Mouse (Mus musculus) intestine, postnatal 0 days (tissue): ENCODE measurements around the gene Nsl1. TPM values are rescaled to one million over a fixed set of nuclear protein-coding genes. Genes with fewer than 3 reads are reported as not detected.

ENCODE experiments used
- ATAC-seq: fragments of 200-750 bp; cut with Nextera tagmentation; 2 replicates; pipeline ENCODE4 v1.8.0; 2017; ENCODE audit warnings: mild to moderate bottlenecking, moderate TSS enrichment, moderate library complexity
- H3K27ac ChIP-seq: fragments of 300-500 bp; sonication (generic); 2 replicates; pipeline ENCODE4 v1.5.1; 2014; ENCODE audit warnings: mild to moderate bottlenecking, low read depth, low read length, moderate library complexity
- H3K27me3 ChIP-seq: fragments of 300-500 bp; sonication (generic); replicated peaks from 2 replicates; pipeline ENCODE4 v1.6.1; 2014; ENCODE audit warnings: low read length, mixed read lengths; ENCODE audit not compliant: control insufficient read depth, insufficient read depth
- H3K36me3 ChIP-seq: fragments of 300-500 bp; sonication (generic); 2 replicates; pipeline ENCODE4 v1.6.1; 2014; ENCODE audit warnings: mild to moderate bottlenecking, moderate library complexity; ENCODE audit not compliant: control insufficient read depth, insufficient read depth
- H3K4me1 ChIP-seq: fragments of 300-500 bp; sonication (generic); replicated peaks from 2 replicates; pipeline ENCODE4 v1.6.1; 2014; ENCODE audit warnings: antibody characterized with exemption, low read length, mixed read lengths; ENCODE audit not compliant: control insufficient read depth, insufficient read depth
- H3K4me2 ChIP-seq: fragments of 300-500 bp; sonication (generic); replicated peaks from 2 replicates; pipeline ENCODE4 v1.6.1; 2014; ENCODE audit warnings: low read depth, mild to moderate bottlenecking, moderate library complexity
- H3K4me3 ChIP-seq: fragments of 300-500 bp; sonication (generic); 2 replicates; pipeline ENCODE4 v1.5.1; 2014; ENCODE audit warnings: low read depth, low read length
- H3K9ac ChIP-seq: fragments of 300-500 bp; sonication (generic); 2 replicates; pipeline ENCODE4 v1.6.1; 2014; ENCODE audit warnings: mild to moderate bottlenecking, low read depth, low read length
- H3K9me3 ChIP-seq: fragments of 300-500 bp; sonication (generic); 2 replicates; pipeline ENCODE4 v1.6.1; 2016; ENCODE audit warnings: mixed run types; ENCODE audit not compliant: control insufficient read depth
- CTCF ChIP-seq: sonication (generic); IDR thresholded peaks from 2 replicates; pipeline ENCODE4 v1.5.1; 2016; ENCODE audit warnings: low read depth, mild to moderate bottlenecking, control low read depth, antibody characterized with exemption, moderate library complexity
- WGBS: fragments of 180-500 bp; shearing (Covaris S2); extraction: QIAGEN DNeasy Blood & Tissue Kit; methylation state at CpG from one replicate; pipeline ENCODE4 v1.1.7; 2014; 5-methylcytosine and 5-hydroxymethylcytosine counted together
- polyA plus RNA-seq: library from polyadenylated mRNA; unstranded; fragments of >200 nt; fragmentation: Nextera tagmentation; extraction: Ambion mirVana; gene quantifications from 2 replicates; pipeline ENCODE4 v1.2.1, GENCODE M21; 2015

Gene Nsl1
- polyA plus RNA-seq, 1 experiment from 2014 or later, result 3.8 TPM

DNA sequence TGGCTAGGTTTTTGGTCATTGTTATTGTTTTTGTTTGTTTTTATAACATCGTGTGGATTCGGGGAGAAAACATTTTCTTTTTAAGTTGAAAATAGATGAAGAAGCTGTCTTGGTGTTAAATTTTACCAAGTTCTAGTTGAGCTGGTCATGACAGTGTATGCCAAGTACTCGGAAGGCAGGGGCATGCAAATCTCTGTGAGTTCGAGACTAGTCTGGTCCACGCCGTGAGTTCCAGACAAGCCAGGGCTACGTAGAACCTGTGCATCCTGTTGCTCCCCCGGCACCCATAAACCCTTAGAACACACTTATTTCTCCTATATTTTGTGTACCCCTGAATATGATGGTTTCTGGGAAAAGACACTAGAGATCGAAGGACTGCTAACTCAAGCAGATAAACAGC is 888 bp downstream of the Nsl1 start:
- H3K36me3 ChIP-seq, result 0 out of 2 replicates have a peak, but pooled peaks cover 5% of the 10 kb centered on the region
- H3K9me3 ChIP-seq, result no peaks in the 10 kb centered on the region
- H3K4me2 ChIP-seq, result peak overlapping the region; percentile 87
- no peak for ATAC-seq
- H3K9ac ChIP-seq, result no peak overlapping the region
- no peak for TF ChIP-seq CTCF
- H3K4me3 ChIP-seq, result peak overlapping the region; percentile 84
- H3K27ac ChIP-seq, result no peak overlapping the region
- no peaks in the 10 kb centered on the region for H3K27me3 ChIP-seq
- H3K4me1 ChIP-seq, result peaks cover 6% of the 10 kb centered on the region; the same call in 1 of the 2 replicates
- 57% methylated on average over 9 of the region's 9 CpGs for WGBS

- Histone ChIP-seq H3K4me2 (no peak overlapping the region), H3K27ac (no peak overlapping the region), H3K27me3 (no peaks in the 10 kb centered on the region), H3K4me1 (peaks cover 6% of the 10 kb centered on the region; the same call in 1 of the 2 replicates), H3K9ac (no peak overlapping the region), H3K9me3 (no peaks in the 10 kb centered on the region), H3K4me3 (no peak overlapping the region), H3K36me3 (0 out of 2 replicates have a peak, but pooled peaks cover 3% of the 10 kb centered on the region)
- no peak for ATAC-seq
- no peak for TF ChIP-seq CTCF
- 79% methylated on average over 2 of the region's 2 CpGs for WGBS
These were observed 1.7 kb downstream of the Nsl1 start for GRCm38 (mm10) chr1:191064535-191064934.

DNA sequence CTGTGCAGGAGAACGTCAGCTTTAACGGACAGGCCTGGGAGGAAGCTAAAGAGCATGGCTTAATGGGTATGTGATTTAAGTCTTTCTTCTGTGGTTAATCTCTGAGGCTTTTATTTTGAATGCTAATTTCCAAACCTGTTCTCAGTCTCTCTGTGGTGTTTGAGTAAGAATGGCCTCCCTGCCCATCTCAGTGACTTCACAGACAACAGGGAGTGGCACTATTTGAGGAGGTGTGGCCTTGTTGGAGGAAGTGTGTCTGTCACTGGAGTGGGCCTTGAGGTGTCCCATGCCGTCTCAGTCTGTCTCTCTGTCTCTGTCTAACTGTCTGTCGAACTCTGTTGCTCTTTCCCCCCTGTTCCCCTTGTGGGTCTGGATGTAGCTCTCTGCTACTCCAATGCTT is 2.4 kb downstream of the Nsl1 start:
- Histone ChIP-seq H3K9ac (no peak overlapping the region), H3K27me3 (no peaks in the 10 kb centered on the region), H3K4me1 (peaks cover 6% of the 10 kb centered on the region; the same call in 1 of the 2 replicates), H3K27ac (no peak overlapping the region), H3K36me3 (peaks cover 3% of the 10 kb centered on the region; the same call in 1 of the 2 replicates), H3K9me3 (no peaks in the 10 kb centered on the region), H3K4me3 (no peak overlapping the region), H3K4me2 (no peak overlapping the region)
- no peak for TF ChIP-seq CTCF
- WGBS, result 70% methylated on average over 4 of the region's 4 CpGs
- ATAC-seq, result no peak

DNA sequence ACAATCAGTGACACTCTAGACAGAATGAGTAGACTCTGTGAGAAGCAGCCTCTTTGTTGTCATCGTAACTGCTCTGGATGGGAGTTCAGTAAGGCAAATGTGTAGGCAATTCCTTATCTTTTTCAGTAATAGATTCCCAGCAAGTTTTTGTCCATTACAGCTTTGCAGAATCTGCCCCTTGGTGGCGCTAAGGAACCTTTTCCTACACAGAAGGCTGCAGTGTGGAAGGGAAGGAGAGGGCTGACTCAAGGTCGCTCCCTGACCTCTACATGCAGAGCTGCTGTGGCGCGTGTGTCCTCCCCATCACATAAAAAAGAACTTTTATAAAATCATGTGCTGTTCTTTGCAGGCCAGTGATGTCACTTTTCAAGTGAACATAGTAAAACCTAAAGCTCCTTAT is 5.6 kb downstream of the Nsl1 start:
- H3K4me3 ChIP-seq, result no peak overlapping the region
- 74% methylated on average over 5 of the region's 5 CpGs for WGBS
- H3K27me3 ChIP-seq, result no peaks in the 10 kb centered on the region
- H3K27ac ChIP-seq, result no peak overlapping the region
- no peak for ATAC-seq
- no peaks in the 10 kb centered on the region for H3K9me3 ChIP-seq
- no peak overlapping the region for H3K4me2 ChIP-seq
- TF ChIP-seq CTCF, result peak; percentile 67
- H3K9ac ChIP-seq, result no peak overlapping the region
- 0 out of 2 replicates have a peak, but pooled peaks cover 3% of the 10 kb centered on the region for H3K4me1 ChIP-seq
- H3K36me3 ChIP-seq, result peaks cover 3% of the 10 kb centered on the region; the same call in 1 of the 2 replicates

DNA sequence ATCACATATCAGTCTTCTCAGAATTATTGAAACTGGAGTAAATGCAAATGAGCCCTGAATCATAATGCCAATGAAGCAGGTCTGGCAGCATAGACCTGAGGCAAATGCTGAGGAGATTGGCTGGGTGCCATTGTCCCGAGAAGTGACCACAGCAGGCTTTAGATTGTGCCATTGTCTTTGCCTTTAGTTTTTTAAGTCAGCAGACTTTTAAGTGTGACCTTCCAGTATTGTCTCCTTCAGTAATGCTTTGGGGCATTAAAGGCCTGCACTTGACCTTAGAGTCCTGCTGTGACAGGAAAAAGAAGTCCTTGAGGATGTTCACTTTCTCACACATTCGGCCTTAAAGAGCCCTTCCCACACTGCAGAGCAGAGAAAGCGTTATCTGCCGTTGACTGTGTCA is 7.4 kb downstream of the Nsl1 start:
- Histone ChIP-seq H3K9ac (no peak overlapping the region; the same call in 1 of the 2 replicates), H3K27ac (peak overlapping the region; percentile 96), H3K36me3 (peaks cover 3% of the 10 kb centered on the region; the same call in 1 of the 2 replicates), H3K4me1 (0 out of 2 replicates have a peak, but pooled peaks cover 3% of the 10 kb centered on the region), H3K9me3 (no peaks in the 10 kb centered on the region), H3K4me3 (no peak overlapping the region), H3K4me2 (no peak overlapping the region), H3K27me3 (no peaks in the 10 kb centered on the region)
- TF ChIP-seq CTCF, result no peak
- 73% methylated on average over 4 of the region's 4 CpGs for WGBS
- no peak for ATAC-seq

DNA sequence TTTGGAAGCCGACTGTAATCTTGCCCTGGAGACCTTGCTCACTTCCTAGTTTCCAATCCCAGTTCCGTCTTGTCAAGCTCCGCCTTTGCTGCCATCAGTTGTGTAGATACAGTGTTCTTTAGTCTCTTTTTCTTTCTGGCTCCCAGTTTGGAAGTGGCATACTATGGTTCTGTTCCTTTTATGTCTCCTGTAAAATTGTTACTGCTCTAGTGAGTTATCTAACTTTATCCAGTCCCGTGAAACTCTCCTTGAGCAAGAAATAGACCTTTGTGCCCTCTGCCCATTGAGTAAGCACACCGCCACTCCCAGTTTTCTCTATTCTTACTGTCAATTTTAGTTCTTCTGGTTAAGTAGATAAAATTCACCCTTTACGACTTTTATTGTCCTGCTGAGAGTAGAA is 8.8 kb downstream of the Nsl1 start:
- peaks cover 3% of the 10 kb centered on the region; the same call in 1 of the 2 replicates for H3K36me3 ChIP-seq
- ATAC-seq, result peak; percentile 62
- H3K4me3 ChIP-seq, result no peak overlapping the region
- H3K4me1 ChIP-seq, result 0 out of 2 replicates have a peak, but pooled peaks cover 3% of the 10 kb centered on the region
- H3K27ac ChIP-seq, result peak overlapping the region; percentile 96
- no peak for TF ChIP-seq CTCF
- H3K9me3 ChIP-seq, result no peaks in the 10 kb centered on the region
- WGBS, result 39% methylated on average over 6 of the region's 6 CpGs
- H3K4me2 ChIP-seq, result peak overlapping the region; percentile 21
- H3K27me3 ChIP-seq, result no peaks in the 10 kb centered on the region
- no peak overlapping the region for H3K9ac ChIP-seq
